Mouse (Mus musculus) right cerebral cortex, adult 2 months (tissue): ENCODE data around the gene Gm21972.

Experiments used
- DNase-seq, 2 experiments: peaks; one replicate each; pipeline ENCODE4 v3.0.0; 2021 to 2022; ENCODE audit warnings: low spot score in 2 of 2

Gm21972 gene

GRCm38 (mm10) chr1:86133337-86133736 is at the start of gene Gm21972:
Gm21972 (plus strand) TSS chr1:86133637.
- no peak for DNase-seq

- DNase-seq, result no peak
These were observed 39.0 kb upstream of the Gm21972 start for GRCm38 (mm10) chr1:86094413-86094812.

- no peak for DNase-seq
These were observed 28.4 kb upstream of the Gm21972 start for GRCm38 (mm10) chr1:86105054-86105453.

DNA sequence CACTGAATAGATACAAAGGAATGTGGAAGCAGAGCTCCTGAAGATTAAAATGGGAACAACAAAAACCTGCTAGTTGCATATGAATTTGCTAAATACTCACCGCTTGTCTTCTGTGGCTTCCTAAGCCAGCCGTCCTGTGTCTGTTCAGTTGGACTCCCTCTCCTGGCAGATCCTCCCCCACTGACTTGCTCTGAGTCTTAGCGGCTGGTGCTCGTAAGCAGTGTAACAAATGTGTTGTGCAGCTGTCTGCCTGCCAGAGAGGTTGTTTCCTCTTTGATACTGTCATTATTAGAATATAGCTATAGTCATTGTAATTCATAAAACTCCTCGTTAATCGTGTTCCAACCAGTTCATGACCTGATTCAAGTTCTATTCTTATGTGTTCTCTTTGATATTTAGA is 21.7 kb upstream of the Gm21972 start, which contains the start of gene Htr2b:
TSS of gene Htr2b (minus strand) at position 192 of the 400 bp plus-strand sequence.
- peak; percentile 53 for DNase-seq

- DNase-seq, result no peak
These were observed 19.3 kb upstream of the Gm21972 start for GRCm38 (mm10) chr1:86114141-86114540.

GRCm38 (mm10) chr1:86119549-86119948 is 13.9 kb upstream of the Gm21972 start:
- DNase-seq, result no peak

GRCm38 (mm10) chr1:86126036-86126435 is 7.4 kb upstream of the Gm21972 start:
- DNase-seq, result no peak

DNA sequence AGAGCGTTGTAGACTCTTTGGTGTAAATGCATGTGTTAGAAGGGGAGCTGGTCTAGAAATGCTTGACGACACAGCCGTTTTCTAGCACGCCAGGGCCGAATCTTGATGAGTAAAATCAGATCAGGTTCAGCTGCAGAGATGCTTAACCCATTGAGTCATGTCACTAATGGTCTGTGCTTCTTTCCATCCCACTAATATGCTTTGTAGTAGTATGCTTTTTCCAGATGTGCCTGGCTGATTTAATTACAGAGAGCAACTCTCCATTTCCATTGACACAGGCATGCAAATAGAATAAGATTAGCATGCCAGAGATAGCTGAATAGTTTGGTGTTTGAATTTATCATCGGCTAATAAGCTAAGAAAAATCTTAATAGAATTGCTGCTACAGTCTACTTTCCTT is 1.9 kb downstream of the Gm21972 start:
- DNase-seq, result no peak

DNA sequence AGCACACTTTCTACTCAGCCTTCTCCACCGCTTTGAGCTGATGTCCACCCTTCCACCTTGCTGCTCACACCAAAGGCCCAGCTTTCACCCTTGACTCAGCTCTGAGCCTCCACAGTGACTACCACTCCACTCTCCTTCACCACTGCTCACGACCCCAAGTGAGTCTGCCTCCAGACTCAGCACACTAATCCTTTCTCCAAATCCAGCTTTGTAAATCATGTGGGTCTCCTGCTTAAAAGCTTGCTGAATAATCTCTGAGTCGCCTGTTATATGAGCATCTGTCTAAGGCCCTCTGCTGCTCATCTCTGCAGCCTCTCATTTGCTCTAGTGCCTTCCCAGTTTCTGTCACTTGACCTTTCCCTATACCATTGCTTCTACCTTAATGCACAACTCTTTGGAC is 7.6 kb downstream of the Gm21972 start:
- no peak for DNase-seq

- no peak for DNase-seq
These were observed 9.7 kb downstream of the Gm21972 start for GRCm38 (mm10) chr1:86143165-86143564.

DNA sequence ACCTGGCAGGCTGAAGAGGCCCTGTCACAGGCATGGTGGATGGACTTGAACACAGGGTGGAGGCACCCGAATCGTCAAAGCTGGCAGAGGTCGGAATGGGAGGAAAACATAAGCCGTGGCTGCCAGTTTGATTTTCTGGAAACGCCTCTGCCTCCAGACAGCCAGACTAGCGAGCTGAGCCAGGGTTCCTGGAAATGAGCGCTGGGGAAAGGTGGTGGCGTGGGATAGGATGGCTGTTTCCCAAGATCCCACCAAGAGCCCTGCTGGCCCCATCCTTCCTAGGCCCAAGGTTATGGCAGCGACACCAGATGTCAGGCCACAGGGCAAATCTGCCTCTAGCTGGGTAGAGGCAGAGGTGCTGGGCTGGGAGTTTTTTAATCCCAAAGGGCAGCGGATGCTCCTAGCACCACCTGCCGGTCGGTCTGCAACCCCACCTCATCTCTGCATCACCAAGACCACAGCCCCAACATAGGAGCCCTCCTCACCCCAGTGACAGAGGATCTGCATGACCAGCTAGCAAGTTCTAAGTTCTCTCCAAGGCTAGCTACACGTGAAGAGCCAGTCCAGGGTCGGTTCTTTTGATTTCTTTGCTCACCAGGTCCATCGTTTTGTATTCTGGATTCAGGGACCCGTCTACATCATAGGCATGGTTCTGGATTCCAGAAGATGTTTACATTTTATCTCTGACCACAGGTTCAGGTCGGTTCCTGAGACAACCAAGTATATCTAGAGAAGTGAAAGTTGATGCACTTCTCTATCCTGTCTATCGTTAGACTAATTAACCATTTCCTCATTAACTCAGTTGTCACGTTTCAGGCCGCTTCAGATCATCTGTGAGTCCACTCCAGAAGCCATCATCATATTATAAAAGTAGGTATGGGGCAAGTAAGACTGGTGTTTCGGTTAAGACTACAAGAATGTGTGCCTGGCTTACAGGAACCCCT is 10.8 kb downstream of the Gm21972 start:
- DNase-seq, result no peak

GRCm38 (mm10) chr1:86146293-86146692 is 12.9 kb downstream of the Gm21972 start:
- DNase-seq, result no peak

GRCm38 (mm10) chr1:86147557-86147956 is 14.1 kb downstream of the Gm21972 start:
- DNase-seq, result no peak

DNA sequence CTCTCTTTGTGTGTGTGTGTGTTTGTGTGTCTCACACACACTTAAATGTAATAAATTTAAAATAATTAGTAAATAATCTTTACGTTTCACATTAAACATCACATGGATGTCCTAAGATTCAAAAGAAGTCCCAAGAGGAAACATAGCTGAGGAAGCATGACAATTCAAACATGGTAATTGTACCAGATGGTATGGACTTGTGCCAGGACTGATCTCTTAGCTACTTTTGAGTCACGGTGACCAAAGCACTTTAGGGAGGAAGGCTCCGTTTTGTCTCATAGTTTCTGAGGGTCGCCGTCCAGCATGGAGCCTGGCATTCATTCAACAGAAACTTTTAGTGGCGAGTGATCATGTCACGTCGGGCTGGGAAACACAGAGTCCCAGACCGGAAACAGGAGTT is 14.7 kb downstream of the Gm21972 start:
- DNase-seq, result no peak

- no peak for DNase-seq
These were observed 17.5 kb downstream of the Gm21972 start for GRCm38 (mm10) chr1:86150929-86151328.

DNA sequence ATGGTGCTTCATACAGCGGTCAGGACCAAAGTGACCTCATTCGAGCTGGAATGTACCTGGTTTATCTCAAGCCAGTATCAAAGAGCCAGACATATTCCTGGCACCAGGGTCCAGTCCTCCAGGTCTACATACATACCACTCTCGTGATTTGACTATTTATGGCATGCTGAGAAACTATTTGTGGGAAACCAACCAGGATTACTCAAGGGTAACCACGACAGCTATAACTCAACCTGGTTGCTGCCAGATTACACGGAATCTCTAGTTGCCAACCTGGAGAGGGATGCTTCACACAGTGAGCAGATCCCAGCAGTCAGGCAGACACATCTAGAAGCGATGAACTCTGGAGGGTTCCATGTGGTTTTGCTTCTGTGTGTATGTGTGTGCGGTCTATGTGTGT is 17.9 kb downstream of the Gm21972 start:
- DNase-seq, result no peak

GRCm38 (mm10) chr1:86152618-86153017 is 19.2 kb downstream of the Gm21972 start:
- no peak for DNase-seq

DNA sequence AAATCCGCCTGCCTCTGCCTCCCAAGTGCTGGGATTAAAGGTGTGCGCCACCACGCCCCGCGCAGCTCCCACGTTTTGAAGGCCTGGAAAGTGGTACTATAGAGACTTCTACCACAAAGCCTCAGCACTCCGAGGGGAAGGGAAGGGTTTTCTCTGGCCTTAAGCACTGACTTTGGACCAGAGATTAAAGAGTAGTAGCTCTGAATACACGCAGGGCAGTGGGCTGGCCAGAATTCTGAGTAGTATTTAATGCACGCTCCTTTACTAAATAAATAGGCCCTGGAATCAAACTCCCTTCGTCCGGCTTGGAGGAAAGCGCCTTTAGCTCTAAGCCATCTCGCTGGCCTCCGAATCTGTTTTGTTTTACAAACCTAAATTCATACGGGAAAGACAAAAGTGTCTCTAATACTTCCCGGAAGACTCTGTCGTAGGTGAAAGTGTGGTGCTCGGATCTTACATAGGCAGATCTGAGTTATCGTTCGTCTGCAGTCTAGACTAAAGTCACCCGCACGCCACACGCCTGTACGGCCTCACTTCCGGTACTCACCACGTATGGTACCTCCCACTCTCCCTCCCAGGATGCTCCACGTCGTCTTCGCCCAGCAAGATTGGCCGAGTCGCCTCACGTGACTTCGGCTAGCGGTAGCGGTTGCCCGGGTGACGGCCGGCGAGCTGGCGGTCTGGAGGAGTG is 20.8 kb downstream of the Gm21972 start, which contains the start of gene Armc9:
TSS of gene Armc9 (plus strand) at position 648 of the 691 bp plus-strand sequence.
- peak; percentile 97 to 98 for DNase-seq

- no peak for DNase-seq
These were observed 21.4 kb downstream of the Gm21972 start for GRCm38 (mm10) chr1:86154824-86155164.

GRCm38 (mm10) chr1:86156075-86156474 is 22.6 kb downstream of the Gm21972 start:
- no peak for DNase-seq

DNA sequence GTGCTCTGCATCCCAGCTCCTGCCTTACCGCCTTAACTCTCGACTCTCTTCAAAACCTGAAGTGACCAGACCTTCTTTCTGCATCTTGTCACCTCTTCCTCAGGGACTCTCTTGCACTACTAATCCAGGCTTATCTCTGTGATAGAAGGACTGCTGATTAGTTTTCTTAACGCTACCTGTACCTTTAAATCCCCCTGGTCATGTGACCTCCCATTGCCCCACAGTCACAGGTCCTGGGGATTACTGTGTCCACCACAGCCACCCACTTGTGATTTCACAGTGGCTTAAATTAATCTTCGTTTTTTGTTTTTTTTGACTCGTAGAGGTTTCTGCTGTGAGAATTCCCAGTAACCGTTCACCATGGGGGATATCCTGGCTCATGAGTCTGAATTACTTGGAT is 23.2 kb downstream of the Gm21972 start:
- no peak for DNase-seq

DNA sequence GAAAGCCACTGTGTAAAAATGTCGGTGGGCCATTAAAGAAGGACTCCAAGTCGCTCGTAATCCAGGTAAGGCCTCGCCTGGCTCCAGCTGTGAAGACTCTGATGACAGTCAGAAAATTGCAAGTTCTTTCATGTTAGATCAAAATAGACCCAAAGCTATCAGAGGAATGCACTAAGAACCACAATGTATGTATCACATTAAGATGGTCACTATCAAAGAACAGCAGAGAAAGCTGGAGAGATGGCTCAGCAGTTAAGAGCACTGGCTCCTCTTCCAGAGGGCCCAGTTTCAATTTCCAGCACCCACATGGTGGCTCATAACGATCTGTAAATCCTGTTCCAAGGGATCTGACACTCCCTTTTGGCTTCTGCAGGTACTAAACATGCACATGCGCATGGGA is 26.6 kb downstream of the Gm21972 start:
- no peak for DNase-seq

- no peak for DNase-seq
These were observed 27.0 kb downstream of the Gm21972 start for GRCm38 (mm10) chr1:86160479-86160878.
